Mouse (Mus musculus): ENCODE results near the gene Crybg1. TPM values are rescaled to one million over a fixed set of nuclear protein-coding genes. Genes with fewer than 3 reads are reported as not detected.

Gene Crybg1
- total and polyA plus RNA-seq, 3 experiments, result 3.9 to 6.6 (median 5.2) TPM

DNA sequence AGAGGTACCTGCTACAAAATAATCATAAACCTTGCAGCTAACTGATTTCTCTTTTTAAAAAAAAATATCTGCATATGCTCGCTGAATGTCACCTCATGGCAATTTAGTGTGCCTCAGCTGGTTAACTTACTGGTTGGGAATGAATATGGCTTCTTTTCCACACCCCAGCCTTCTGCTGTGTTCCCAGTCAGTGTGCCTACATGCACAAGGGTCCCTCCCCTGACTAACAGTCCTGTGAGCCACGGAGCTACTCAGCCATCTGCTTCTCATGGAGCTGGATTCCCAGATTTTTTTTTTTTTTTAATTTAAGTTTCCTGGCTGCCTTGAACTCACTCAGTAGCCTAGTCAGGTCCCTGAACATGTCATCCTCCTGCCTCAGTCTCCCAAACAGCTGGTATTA is 183.7 kb downstream of the Crybg1 start:
- Histone ChIP-seq H3K4me2 (ENCODE audit: insufficient read depth, low read depth, poor library complexity, severe bottlenecking) (no peak overlapping the region), H3K79me2 (replicated peaks; ENCODE audit: control insufficient read depth, extremely low read depth, insufficient read depth, poor library complexity, severe bottlenecking) (no peaks in the 10 kb centered on the region), H3K27ac (ENCODE audit: insufficient read depth, low read depth) (no peak overlapping the region), H3K9me3 (replicated peaks; ENCODE audit: low read length) (peaks cover 2% of the 10 kb centered on the region), H3K36me3 (replicated peaks in 1 of 2; ENCODE audit: control insufficient read depth in 1 of 2, insufficient read depth in 1 of 2, low read length in 1 of 2) (peaks cover 9 to 47% of the 10 kb centered on the region in 2 experiments), H3K27me3 (replicated peaks) (no peaks in the 10 kb centered on the region), H3K4me1 (ENCODE audit: control insufficient read depth in 1 of 2, insufficient read depth in 2 of 2) (no peaks in the 10 kb centered on the region), H3K9ac (ENCODE audit: insufficient read depth, low read depth) (no peak overlapping the region), H3K4me3 (replicated peaks in 1 of 3; ENCODE audit: low read depth in 2 of 3, low read length in 2 of 3, poor library complexity in 1 of 3) (no peak overlapping the region)
- in situ Hi-C loops (cut with MboI; ENCODE audit: low pct_ligation_motif_present, low pct_unique_long_range_greater_than_20kb, low sequenced_read_pairs), result no loop called here
- DNase-seq (ENCODE audit: extremely low read depth), result no peak
- dilution Hi-C loops (cut with MboI; ENCODE audit: extremely low pct_ligation_motif_present, extremely low pct_unique_long_range_greater_than_20kb, low sequenced_read_pairs), result no loop called here
- TF ChIP-seq TCF12 (IDR thresholded peaks at IDR 0.05; ENCODE audit: low read depth, low read length) (no peak), ELF1 (IDR thresholded peaks at IDR 0.05; ENCODE audit: low read depth, low read length) (no peak), GABPA (IDR thresholded peaks at IDR 0.05; ENCODE audit: insufficient replicate concordance, low read depth, low read length) (no peak), USF2 (conservative IDR thresholded peaks at IDR 0.05; ENCODE audit: low read depth, low read length) (no peak), CTCF (conservative IDR thresholded peaks at IDR 0.05 in 1 of 2, IDR thresholded peaks at IDR 0.05 in 1 of 2; ENCODE audit: low read depth in 2 of 2, low read length in 2 of 2) (no peak), ZC3H11A (IDR thresholded peaks at IDR 0.05; ENCODE audit: low read depth, low read length) (no peak), HCFC1 (IDR thresholded peaks at IDR 0.05; ENCODE audit: low read depth, low read length) (no peak), E2F4 (IDR thresholded peaks at IDR 0.05; ENCODE audit: insufficient replicate concordance, low read depth, low read length) (no peak), JUND (conservative IDR thresholded peaks at IDR 0.05; ENCODE audit: low read depth, low read length) (no peak), MYC (IDR thresholded peaks at IDR 0.05; ENCODE audit: low read depth, low read length) (no peak), MEF2A (IDR thresholded peaks at IDR 0.05; ENCODE audit: borderline replicate concordance, low read depth, low read length) (no peak), NRF1 (IDR thresholded peaks at IDR 0.05; ENCODE audit: low read depth, low read length) (no peak), TBP (conservative IDR thresholded peaks at IDR 0.05; ENCODE audit: low read depth, low read length) (no peak), ETS1 (conservative IDR thresholded peaks at IDR 0.05; ENCODE audit: low read depth, low read length) (no peak), MAZ (IDR thresholded peaks at IDR 0.05; ENCODE audit: low read depth, low read length) (no peak), POLR2AphosphoS2 (IDR thresholded peaks at IDR 0.05; ENCODE audit: low read depth, low read length) (no peak), CHD2 (IDR thresholded peaks at IDR 0.05; ENCODE audit: low read length) (no peak), ZNF384 (IDR thresholded peaks at IDR 0.05; ENCODE audit: low read depth, low read length) (no peak), SMC3 (IDR thresholded peaks at IDR 0.05; ENCODE audit: low read depth, low read length) (no peak), PAX5 (IDR thresholded peaks at IDR 0.05; ENCODE audit: low read length) (no peak)

DNA sequence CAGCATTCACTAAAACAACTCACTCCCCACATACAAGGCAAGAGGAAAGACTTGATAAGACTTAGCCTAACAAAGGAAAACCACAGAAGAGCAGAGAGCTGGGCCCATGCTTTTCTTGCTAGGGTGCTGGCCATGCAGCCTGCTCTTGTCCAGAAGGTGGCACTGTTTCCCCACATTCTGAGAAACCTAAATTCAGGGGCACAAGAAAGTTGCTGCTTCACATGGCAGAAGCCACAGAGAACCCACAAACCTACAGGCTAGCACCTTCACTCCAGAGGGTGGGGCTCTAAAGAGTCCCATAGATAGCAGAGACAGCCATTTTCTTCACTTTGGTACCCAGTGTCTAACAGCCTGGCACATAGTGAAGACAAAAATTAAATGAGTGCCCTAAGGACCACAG is 194.7 kb downstream of the Crybg1 start:
- Histone ChIP-seq H3K27me3 (replicated peaks) (no peaks in the 10 kb centered on the region), H3K27ac (ENCODE audit: insufficient read depth, low read depth) (no peak overlapping the region), H3K4me1 (ENCODE audit: control insufficient read depth in 1 of 2, insufficient read depth in 2 of 2) (peaks cover 0 to 4% of the 10 kb centered on the region in 2 experiments; a peak in 1 of 4 replicates), H3K4me2 (ENCODE audit: insufficient read depth, low read depth, poor library complexity, severe bottlenecking) (no peak overlapping the region), H3K9me3 (replicated peaks; ENCODE audit: low read length) (no peaks in the 10 kb centered on the region), H3K4me3 (replicated peaks in 1 of 3; ENCODE audit: low read depth in 2 of 3, low read length in 2 of 3, poor library complexity in 1 of 3) (no peak overlapping the region), H3K9ac (ENCODE audit: insufficient read depth, low read depth) (no peak overlapping the region), H3K79me2 (replicated peaks; ENCODE audit: control insufficient read depth, extremely low read depth, insufficient read depth, poor library complexity, severe bottlenecking) (no peaks in the 10 kb centered on the region), H3K36me3 (replicated peaks in 1 of 2; ENCODE audit: control insufficient read depth in 1 of 2, insufficient read depth in 1 of 2, low read length in 1 of 2) (peaks cover 61 to 96% of the 10 kb centered on the region in 2 experiments)
- dilution Hi-C loops (cut with MboI; ENCODE audit: extremely low pct_ligation_motif_present, extremely low pct_unique_long_range_greater_than_20kb, low sequenced_read_pairs) (no loop called here), in situ Hi-C loops (cut with MboI; ENCODE audit: low pct_ligation_motif_present, low pct_unique_long_range_greater_than_20kb, low sequenced_read_pairs) (no loop called here)
- peak; percentile 82 for DNase-seq (ENCODE audit: extremely low read depth)
- TF ChIP-seq ZKSCAN1 (IDR thresholded peaks at IDR 0.05; ENCODE audit: borderline replicate concordance, low read depth, low read length), result no peak
- no peak for TF ChIP-seq SIN3A (IDR thresholded peaks at IDR 0.05; ENCODE audit: low read length)
- TF ChIP-seq HCFC1 (IDR thresholded peaks at IDR 0.05; ENCODE audit: low read depth, low read length), result no peak
- TF ChIP-seq UBTF (IDR thresholded peaks at IDR 0.05; ENCODE audit: low read depth, low read length), result no peak
- TF ChIP-seq PAX5 (IDR thresholded peaks at IDR 0.05; ENCODE audit: low read length), result no peak
- TF ChIP-seq BHLHE40 (IDR thresholded peaks at IDR 0.05; ENCODE audit: low read depth, low read length), result no peak
- TF ChIP-seq CHD1 (IDR thresholded peaks at IDR 0.05; ENCODE audit: low read depth, low read length), result no peak
- no peak for TF ChIP-seq JUND (conservative IDR thresholded peaks at IDR 0.05; ENCODE audit: low read depth, low read length)
- TF ChIP-seq MAZ (IDR thresholded peaks at IDR 0.05; ENCODE audit: low read depth, low read length), result no peak
- no peak for TF ChIP-seq EP300 (IDR thresholded peaks at IDR 0.05; ENCODE audit: low read length)
- TF ChIP-seq ZNF384 (IDR thresholded peaks at IDR 0.05; ENCODE audit: low read depth, low read length), result no peak
- no peak for TF ChIP-seq CHD2 (IDR thresholded peaks at IDR 0.05; ENCODE audit: low read length)
- no peak for TF ChIP-seq ETS1 (conservative IDR thresholded peaks at IDR 0.05; ENCODE audit: low read depth, low read length)
- TF ChIP-seq KAT2A (IDR thresholded peaks at IDR 0.05; ENCODE audit: insufficient replicate concordance, low read length), result no peak
- TF ChIP-seq NELFE (IDR thresholded peaks at IDR 0.05; ENCODE audit: low read depth, low read length), result no peak
- no peak for TF ChIP-seq TCF12 (IDR thresholded peaks at IDR 0.05; ENCODE audit: low read depth, low read length)
- no peak for TF ChIP-seq TBP (conservative IDR thresholded peaks at IDR 0.05; ENCODE audit: low read depth, low read length)
- peak; percentile 70 to 94; a peak in 3 of 4 replicates for TF ChIP-seq CTCF (conservative IDR thresholded peaks at IDR 0.05 in 1 of 2, IDR thresholded peaks at IDR 0.05 in 1 of 2; ENCODE audit: low read depth in 2 of 2, low read length in 2 of 2)
- 0 out of 2 replicates have a peak, but pooled peaks have one; percentile 69 for TF ChIP-seq MYC (IDR thresholded peaks at IDR 0.05; ENCODE audit: low read depth, low read length)
- TF ChIP-seq SMC3 (IDR thresholded peaks at IDR 0.05; ENCODE audit: low read depth, low read length), result peak; percentile 98
- no peak for TF ChIP-seq MAFK (IDR thresholded peaks at IDR 0.05; ENCODE audit: insufficient replicate concordance, low read length)
- no peak for TF ChIP-seq ELF1 (IDR thresholded peaks at IDR 0.05; ENCODE audit: low read depth, low read length)
- TF ChIP-seq POLR2AphosphoS2 (IDR thresholded peaks at IDR 0.05; ENCODE audit: low read depth, low read length), result no peak
- 0 out of 2 replicates have a peak, but pooled peaks have one; percentile 17 for TF ChIP-seq IRF4 (IDR thresholded peaks at IDR 0.05; ENCODE audit: low read depth, low read length)
- no peak for TF ChIP-seq E2F4 (IDR thresholded peaks at IDR 0.05; ENCODE audit: insufficient replicate concordance, low read depth, low read length)
